Mouse (Mus musculus): ENCODE measurements around the gene Pa2g4. TPM values are rescaled to one million over a fixed set of nuclear protein-coding genes. Genes with fewer than 3 reads are reported as not detected.
"Not testable (repeated sequence)": the region's sequence is repeated elsewhere in the genome, so short reads cannot be mapped to it uniquely, and the experiment has no call there.

Gene Pa2g4
- 177 and 187 TPM in 2 replicates for polyA plus RNA-seq (2014; fragmentation: Nextera tagmentation; extraction: Ambion mirVana)

GRCm38 (mm10) chr10:128565788-128566531 is at the start of gene Pa2g4:
Gene Pa2g4, minus strand, starts transcription at chr10:128565987.
- Histone ChIP-seq H3K4me1 (ENCODE audit: control insufficient read depth, insufficient read depth, low read length) (peaks cover 11% of the 10 kb centered on the region; the same call in 1 of the 2 replicates), H3K9me3 (replicated peaks; ENCODE audit: control insufficient read depth, low read length) (no peaks in the 10 kb centered on the region), H3K9ac (ENCODE audit: low read length) (peak within 1 kb of the TSS; percentile 90), H3K27me3 (replicated peaks; ENCODE audit: control insufficient read depth, insufficient read depth, low read length) (no peaks in the 10 kb centered on the region), H3K27ac (ENCODE audit: low read depth, low read length) (peak within 1 kb of the TSS; percentile 91), H3K4me3 (ENCODE audit: low read depth, low read length) (peak within 1 kb of the TSS; percentile 94), H3K36me3 (ENCODE audit: control insufficient read depth, insufficient read depth, low read length) (peaks cover 27% of the 10 kb centered on the region), H3K4me2 (ENCODE audit: low read length) (peak within 1 kb of the TSS; percentile 96)
- ATAC-seq (peak; percentile 99), DNase-seq (ENCODE audit: low spot score) (peak; percentile 99)
- under 1% methylated on average over 58 of the region's 58 CpGs for WGBS

- Histone ChIP-seq H3K27ac (ENCODE audit: low read depth, low read length) (no peak overlapping the region), H3K9me3 (replicated peaks; ENCODE audit: control insufficient read depth, low read length) (no peaks in the 10 kb centered on the region), H3K36me3 (ENCODE audit: control insufficient read depth, insufficient read depth, low read length) (no peaks in the 10 kb centered on the region), H3K4me2 (ENCODE audit: low read length) (no peak overlapping the region), H3K27me3 (replicated peaks; ENCODE audit: control insufficient read depth, insufficient read depth, low read length) (no peaks in the 10 kb centered on the region), H3K4me1 (ENCODE audit: control insufficient read depth, insufficient read depth, low read length) (no peaks in the 10 kb centered on the region), H3K9ac (ENCODE audit: low read length) (no peak overlapping the region), H3K4me3 (ENCODE audit: low read depth, low read length) (no peak overlapping the region)
- DNase-seq (ENCODE audit: low spot score), result no peak
- 52% methylated on average over 3 of the region's 3 CpGs for WGBS
- no peak for ATAC-seq
These were observed 49.1 kb upstream of the Pa2g4 start for GRCm38 (mm10) chr10:128614934-128615333.

GRCm38 (mm10) chr10:128613820-128614219 is 48.0 kb upstream of the Pa2g4 start:
- 66% methylated on average over 4 of the region's 4 CpGs for WGBS
- ATAC-seq; H3K27me3 ChIP-seq (replicated peaks; ENCODE audit: control insufficient read depth, insufficient read depth, low read length): not testable (repeated sequence)

GRCm38 (mm10) chr10:128613154-128613440 is 47.3 kb upstream of the Pa2g4 start:
- Histone ChIP-seq H3K27ac (ENCODE audit: low read depth, low read length) (no peak overlapping the region), H3K4me2 (ENCODE audit: low read length) (no peak overlapping the region), H3K36me3 (ENCODE audit: control insufficient read depth, insufficient read depth, low read length) (no peaks in the 10 kb centered on the region), H3K9ac (ENCODE audit: low read length) (no peak overlapping the region), H3K27me3 (replicated peaks; ENCODE audit: control insufficient read depth, insufficient read depth, low read length) (no peaks in the 10 kb centered on the region), H3K9me3 (replicated peaks; ENCODE audit: control insufficient read depth, low read length) (no peaks in the 10 kb centered on the region), H3K4me3 (ENCODE audit: low read depth, low read length) (no peak overlapping the region), H3K4me1 (ENCODE audit: control insufficient read depth, insufficient read depth, low read length) (no peaks in the 10 kb centered on the region)
- DNase-seq (ENCODE audit: low spot score) (no peak), ATAC-seq (0 out of 2 replicates have a peak, but pooled peaks have one; percentile 20)
- 44% methylated on average over 6 of the region's 6 CpGs for WGBS

More at GRCm38 (mm10) chr10:128613820-128614219, 48.0 kb upstream of the Pa2g4 start:
- H3K36me3 ChIP-seq (ENCODE audit: control insufficient read depth, insufficient read depth, low read length); DNase-seq (ENCODE audit: low spot score); H3K4me2 ChIP-seq (ENCODE audit: low read length); H3K4me3 ChIP-seq (ENCODE audit: low read depth, low read length); H3K4me1 ChIP-seq (ENCODE audit: control insufficient read depth, insufficient read depth, low read length); H3K9me3 ChIP-seq (replicated peaks; ENCODE audit: control insufficient read depth, low read length); H3K27ac ChIP-seq (ENCODE audit: low read depth, low read length); H3K9ac ChIP-seq (ENCODE audit: low read length): not testable (repeated sequence)

- ATAC-seq (0 out of 2 replicates have a peak, but pooled peaks have one; percentile 76), DNase-seq (ENCODE audit: low spot score) (peak; percentile 89)
- H3K4me2 ChIP-seq (ENCODE audit: low read length), result no peak overlapping the region
- H3K27me3 ChIP-seq (replicated peaks; ENCODE audit: control insufficient read depth, insufficient read depth, low read length), result no peaks in the 10 kb centered on the region
- no peaks in the 10 kb centered on the region for H3K4me1 ChIP-seq (ENCODE audit: control insufficient read depth, insufficient read depth, low read length)
- no peaks in the 10 kb centered on the region for H3K9me3 ChIP-seq (replicated peaks; ENCODE audit: control insufficient read depth, low read length)
- no peak overlapping the region for H3K27ac ChIP-seq (ENCODE audit: low read depth, low read length)
- H3K36me3 ChIP-seq (ENCODE audit: control insufficient read depth, insufficient read depth, low read length), result no peaks in the 10 kb centered on the region
- 17% methylated on average over 16 of the region's 16 CpGs for whole genome bisulfite sequencing
- no peak overlapping the region for H3K9ac ChIP-seq (ENCODE audit: low read length)
- no peak overlapping the region for H3K4me3 ChIP-seq (ENCODE audit: low read depth, low read length)
These were observed 46.8 kb upstream of the Pa2g4 start for GRCm38 (mm10) chr10:128612433-128613153.

- Histone ChIP-seq H3K27me3 (replicated peaks; ENCODE audit: control insufficient read depth, insufficient read depth, low read length) (no peaks in the 10 kb centered on the region), H3K4me2 (ENCODE audit: low read length) (no peak overlapping the region), H3K9me3 (replicated peaks; ENCODE audit: control insufficient read depth, low read length) (no peaks in the 10 kb centered on the region), H3K4me1 (ENCODE audit: control insufficient read depth, insufficient read depth, low read length) (no peaks in the 10 kb centered on the region), H3K36me3 (ENCODE audit: control insufficient read depth, insufficient read depth, low read length) (no peaks in the 10 kb centered on the region), H3K27ac (ENCODE audit: low read depth, low read length) (no peak overlapping the region), H3K4me3 (ENCODE audit: low read depth, low read length) (no peak overlapping the region), H3K9ac (ENCODE audit: low read length) (no peak overlapping the region)
- no peak for ATAC-seq
- no peak for DNase-seq (ENCODE audit: low spot score)
- WGBS, result 42% methylated on average over 2 of the region's 2 CpGs
These were observed 40.7 kb upstream of the Pa2g4 start for GRCm38 (mm10) chr10:128606483-128606882.

- Histone ChIP-seq H3K36me3 (ENCODE audit: control insufficient read depth, insufficient read depth, low read length) (no peaks in the 10 kb centered on the region), H3K27me3 (replicated peaks; ENCODE audit: control insufficient read depth, insufficient read depth, low read length) (no peaks in the 10 kb centered on the region), H3K27ac (ENCODE audit: low read depth, low read length) (no peak overlapping the region), H3K4me1 (ENCODE audit: control insufficient read depth, insufficient read depth, low read length) (no peaks in the 10 kb centered on the region), H3K9ac (ENCODE audit: low read length) (no peak overlapping the region), H3K4me2 (ENCODE audit: low read length) (no peak overlapping the region), H3K9me3 (replicated peaks; ENCODE audit: control insufficient read depth, low read length) (no peaks in the 10 kb centered on the region), H3K4me3 (ENCODE audit: low read depth, low read length) (no peak overlapping the region)
- ATAC-seq, result no peak
- DNase-seq (ENCODE audit: low spot score), result no peak
- 82% methylated on average over 4 of the region's 4 CpGs for WGBS
These were observed 36.8 kb upstream of the Pa2g4 start for GRCm38 (mm10) chr10:128602470-128603128.

GRCm38 (mm10) chr10:128601499-128601898 is 35.7 kb upstream of the Pa2g4 start:
- H3K4me2 ChIP-seq (ENCODE audit: low read length), result no peak overlapping the region
- no peak overlapping the region for H3K27ac ChIP-seq (ENCODE audit: low read depth, low read length)
- H3K27me3 ChIP-seq (replicated peaks; ENCODE audit: control insufficient read depth, insufficient read depth, low read length), result no peaks in the 10 kb centered on the region
- no peak overlapping the region for H3K4me3 ChIP-seq (ENCODE audit: low read depth, low read length)
- H3K4me1 ChIP-seq (ENCODE audit: control insufficient read depth, insufficient read depth, low read length), result no peaks in the 10 kb centered on the region
- DNase-seq (ENCODE audit: low spot score) (no peak), ATAC-seq (no peak)
- WGBS, result 65% methylated on average over 1 of the region's 1 CpGs
- H3K9me3 ChIP-seq (replicated peaks; ENCODE audit: control insufficient read depth, low read length), result no peaks in the 10 kb centered on the region
- H3K9ac ChIP-seq (ENCODE audit: low read length), result no peak overlapping the region
- H3K36me3 ChIP-seq (ENCODE audit: control insufficient read depth, insufficient read depth, low read length), result no peaks in the 10 kb centered on the region

All from forebrain, embryonic 14.5 days (tissue).